Mouse (Mus musculus) layer of hippocampus, postnatal 25 days (tissue): ENCODE measurements around the gene Mbnl1. TPM values are rescaled to one million over a fixed set of nuclear protein-coding genes. Genes with fewer than 3 reads are reported as not detected.

Experiments used
- DNase-seq, 2 experiments: peaks; one replicate each; pipeline ENCODE4 v3.0.0; 2022; ENCODE audit warnings: mixed read lengths in 2 of 2, low spot score in 1 of 2; ENCODE audit errors: extremely low spot score in 1 of 2
- total RNA-seq, 2 experiments: library from RNA; stranded (reverse); gene quantifications; 2 replicates each; pipeline ENCODE4 v1.2.3; 2021

Gene Mbnl1
- total RNA-seq, 2 experiments from 2014 or later, result 113 to 125 TPM

DNA sequence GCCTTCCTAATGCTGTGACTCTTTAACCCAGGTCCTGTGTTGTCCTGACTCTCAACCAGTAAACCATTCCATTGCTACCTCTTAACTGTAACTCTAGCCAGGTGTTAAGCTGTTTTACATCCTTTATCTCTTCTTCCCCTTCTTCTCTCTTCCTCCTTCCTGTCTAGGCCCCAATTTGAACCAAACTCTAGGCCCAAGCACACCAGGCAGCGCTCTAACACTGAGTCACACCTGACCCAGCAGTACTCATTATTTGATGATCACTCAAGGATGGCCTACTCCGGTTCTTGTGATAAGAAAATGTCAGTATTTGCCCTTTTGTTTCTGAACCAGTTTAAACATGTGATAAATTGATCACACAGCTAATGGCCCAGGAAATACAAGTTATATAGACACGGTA, 92.6 kb downstream of the Mbnl1 start:
- DNase-seq, result no peak

DNA sequence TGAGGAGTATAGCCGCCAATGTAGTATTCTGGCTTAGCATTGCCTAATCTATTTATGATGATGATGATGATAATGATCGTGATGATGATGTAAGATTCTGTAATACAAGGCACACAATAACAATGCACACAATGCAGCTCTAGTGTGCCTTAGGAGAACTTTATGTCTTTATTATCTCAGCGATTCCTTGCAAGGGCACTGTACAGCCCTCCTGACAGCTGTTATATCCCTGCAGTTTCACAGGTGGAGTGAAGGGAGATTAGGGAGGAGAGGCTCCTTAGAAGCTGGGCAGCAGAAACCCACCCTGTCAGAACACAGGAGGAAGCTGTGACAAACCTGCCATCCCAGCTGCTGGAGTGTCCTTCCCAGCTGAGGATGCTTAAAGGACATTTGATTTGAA, 93.3 kb downstream of the Mbnl1 start:
- no peak for DNase-seq

DNA sequence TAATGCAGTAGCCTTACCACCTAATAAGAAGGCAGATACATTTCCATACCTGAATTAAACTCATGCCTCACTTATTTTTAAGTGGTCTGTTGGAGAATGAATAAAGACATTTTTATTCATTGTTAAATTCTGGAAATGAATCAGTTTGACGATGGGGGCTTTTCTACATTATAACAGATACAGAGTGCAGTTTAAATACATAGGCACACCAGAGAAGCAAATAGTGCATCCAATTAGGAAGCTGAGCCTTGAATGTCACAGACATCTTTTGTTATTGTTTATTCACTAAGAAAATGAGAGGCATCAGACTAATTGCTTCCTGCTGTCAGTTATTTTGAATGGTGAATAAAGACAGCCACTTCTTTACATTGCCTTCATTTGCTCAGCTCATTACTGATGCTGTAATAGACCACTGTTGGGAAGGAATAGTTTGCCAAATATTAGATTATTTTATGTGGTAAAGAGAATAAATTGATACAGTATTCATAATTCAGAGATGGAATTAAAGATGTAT, 95.6 kb downstream of the Mbnl1 start:
- DNase-seq, result no peak

DNA sequence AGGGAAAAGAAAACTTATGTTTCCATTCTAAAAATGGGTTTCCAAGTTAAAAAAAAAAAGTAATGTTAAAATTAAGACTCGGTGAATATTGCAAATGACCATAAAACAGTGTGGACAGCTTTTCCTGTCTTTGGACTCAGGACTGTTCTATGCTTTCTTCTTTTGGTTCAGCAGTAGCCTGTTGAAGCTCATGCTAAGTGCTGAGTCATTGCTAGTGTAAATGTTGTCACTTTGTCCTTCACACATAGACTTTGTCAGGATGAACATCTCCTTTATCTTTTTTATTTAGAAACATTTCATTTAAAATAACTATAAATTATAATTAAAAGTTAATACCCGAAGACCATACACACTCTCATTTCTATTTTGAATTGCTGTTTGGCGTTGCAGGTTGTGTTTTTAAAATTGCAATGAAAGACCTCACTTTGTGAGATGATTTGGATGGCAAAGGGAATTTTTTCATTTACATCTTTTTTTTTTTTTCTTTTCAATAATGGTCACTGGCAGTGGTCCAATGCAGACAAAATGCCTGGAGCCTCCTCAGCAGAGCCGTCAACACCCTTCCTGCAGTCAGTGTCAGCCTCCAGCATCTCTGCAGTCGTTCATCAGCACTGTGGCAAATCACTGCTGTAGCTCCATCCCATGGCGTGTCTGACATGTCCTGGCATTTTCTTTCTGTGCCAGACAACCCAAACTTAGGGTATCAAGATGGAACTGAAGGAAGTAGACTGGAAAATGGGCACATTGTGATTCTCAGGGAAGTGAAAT, 96.4 kb downstream of the Mbnl1 start:
- no peak for DNase-seq

DNA sequence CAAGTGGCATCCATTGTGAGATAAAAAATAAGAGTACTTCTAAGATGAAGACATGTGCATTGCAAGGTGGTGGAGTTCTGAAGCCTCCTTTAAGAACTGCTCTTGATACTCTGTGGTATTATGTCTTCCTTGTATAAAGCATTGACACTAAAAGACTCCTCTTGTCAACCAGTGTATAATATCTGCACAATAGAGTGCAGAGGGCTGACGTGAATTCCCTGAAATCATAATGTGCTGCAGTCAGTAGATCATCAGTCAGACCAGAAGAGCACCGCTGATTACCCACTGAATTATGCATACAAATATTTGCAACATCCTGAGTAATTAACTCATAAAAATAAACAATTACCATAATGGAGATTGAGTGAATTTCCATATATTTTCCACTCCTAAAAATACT, 97.2 kb downstream of the Mbnl1 start:
- DNase-seq, result no peak

DNA sequence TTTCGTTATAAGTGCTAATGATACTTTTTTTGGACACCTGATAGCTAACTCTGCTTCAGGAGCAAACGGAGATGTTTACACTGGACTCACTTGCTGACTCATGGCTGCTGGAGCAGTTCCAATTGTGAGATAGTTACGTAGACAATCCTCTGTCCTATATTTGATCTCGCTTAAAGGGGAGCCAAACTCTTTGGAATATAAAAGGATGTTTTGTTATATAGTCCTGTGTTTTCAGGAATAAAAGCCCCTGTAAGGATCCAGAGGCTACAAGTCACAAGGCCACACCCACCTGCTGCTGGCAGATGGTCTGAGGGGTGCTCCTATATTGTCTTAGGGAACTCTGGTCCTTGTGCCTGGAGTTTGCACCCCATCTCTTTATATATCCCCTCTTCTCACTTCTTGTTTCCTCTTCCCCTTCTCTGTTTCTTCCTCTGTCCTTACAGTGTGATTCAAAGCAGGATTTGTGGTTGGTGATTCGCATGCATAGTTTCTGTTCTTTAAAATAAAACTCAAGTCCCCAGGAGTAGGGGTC, 97.9 kb downstream of the Mbnl1 start:
- DNase-seq, result no peak

DNA sequence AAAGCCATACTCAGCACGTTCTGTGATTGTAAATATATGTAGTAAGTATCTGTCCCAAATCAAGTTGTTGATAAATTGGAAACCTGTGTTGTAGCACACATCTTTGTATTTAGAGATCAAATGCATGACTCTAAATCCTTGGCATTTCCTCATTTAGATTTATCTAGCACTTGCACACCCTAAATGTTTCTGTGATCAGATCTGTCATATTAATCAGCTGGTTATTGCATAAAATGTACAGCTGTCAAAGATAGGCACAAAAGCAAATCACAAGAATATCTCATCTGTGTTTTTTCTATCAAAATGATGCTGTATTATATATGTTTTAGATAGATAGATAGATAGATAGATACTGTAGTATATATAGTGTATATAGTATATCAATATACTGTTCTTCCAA, 98.9 kb downstream of the Mbnl1 start:
- DNase-seq, result no peak

DNA sequence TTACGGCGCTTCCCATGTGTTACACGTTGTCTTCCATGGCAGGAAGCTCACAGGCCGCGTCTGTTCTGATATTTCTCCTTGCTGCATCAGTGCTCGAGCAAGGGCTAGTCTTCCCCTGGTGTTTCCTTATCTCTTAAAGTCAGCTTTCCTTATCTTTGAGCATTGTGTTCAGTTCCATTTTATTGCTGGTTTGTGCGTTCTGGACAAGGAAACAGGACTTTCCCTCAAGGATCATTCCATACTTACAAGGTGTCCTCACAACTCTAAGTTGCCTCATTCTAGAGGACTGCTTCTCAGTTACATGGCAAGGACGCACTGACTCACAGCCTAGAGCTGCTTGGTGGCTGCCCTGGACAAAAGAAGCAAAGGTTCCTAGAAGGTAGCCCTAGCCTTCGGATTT, 101.6 kb downstream of the Mbnl1 start:
- DNase-seq, result no peak

DNA sequence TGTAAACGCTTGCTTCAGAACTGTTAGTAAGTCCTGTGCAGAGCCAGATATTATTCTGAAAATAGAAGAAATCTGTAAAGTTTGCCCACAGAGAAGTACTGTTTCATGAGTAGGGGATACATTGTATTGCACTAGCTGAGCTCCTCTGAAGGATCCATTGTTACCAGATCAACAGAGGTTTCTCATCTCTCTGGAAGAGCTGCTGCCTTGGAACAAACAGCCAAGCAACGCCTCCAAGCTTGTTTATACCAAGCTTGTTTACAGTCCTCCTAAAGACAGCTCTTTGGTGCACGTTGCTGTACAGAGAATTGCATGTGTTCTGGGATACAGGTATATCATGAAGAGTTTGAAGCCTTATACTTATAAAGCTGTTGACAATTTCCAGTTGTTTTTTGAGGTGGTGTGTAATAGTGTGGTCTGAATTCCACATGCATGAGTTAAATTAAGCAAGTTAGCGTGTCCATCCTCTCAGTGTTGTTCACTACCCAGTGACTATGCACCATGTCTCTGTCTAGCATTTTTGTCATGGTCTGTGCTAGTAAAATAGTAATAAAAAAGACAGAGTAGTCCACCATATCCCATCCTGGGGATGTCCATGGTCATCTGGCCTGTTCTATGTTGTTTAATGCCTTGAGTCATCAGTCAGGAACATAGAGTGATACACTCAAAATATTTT, 102.4 kb downstream of the Mbnl1 start:
- DNase-seq, result no peak

DNA sequence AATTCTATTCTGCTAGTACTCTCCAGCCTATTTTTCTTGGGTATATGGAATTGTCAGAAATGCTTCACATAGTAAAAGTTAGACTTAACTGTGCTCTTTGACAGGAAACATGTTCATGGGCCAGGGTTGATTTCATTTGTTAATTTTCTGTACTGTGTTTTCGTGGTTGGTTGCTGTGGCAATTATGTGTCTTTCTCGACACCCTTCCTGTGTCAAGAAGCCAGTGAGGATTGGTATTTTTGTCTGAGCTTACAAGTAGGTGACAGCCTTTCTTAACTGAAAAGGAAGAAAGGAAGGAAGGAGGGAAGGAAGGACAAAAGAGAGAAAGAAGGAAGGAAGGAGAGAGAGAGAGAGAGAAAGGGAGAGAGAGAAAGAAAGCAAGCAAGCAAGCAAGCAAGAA, 103.3 kb downstream of the Mbnl1 start:
- DNase-seq, result no peak

DNA sequence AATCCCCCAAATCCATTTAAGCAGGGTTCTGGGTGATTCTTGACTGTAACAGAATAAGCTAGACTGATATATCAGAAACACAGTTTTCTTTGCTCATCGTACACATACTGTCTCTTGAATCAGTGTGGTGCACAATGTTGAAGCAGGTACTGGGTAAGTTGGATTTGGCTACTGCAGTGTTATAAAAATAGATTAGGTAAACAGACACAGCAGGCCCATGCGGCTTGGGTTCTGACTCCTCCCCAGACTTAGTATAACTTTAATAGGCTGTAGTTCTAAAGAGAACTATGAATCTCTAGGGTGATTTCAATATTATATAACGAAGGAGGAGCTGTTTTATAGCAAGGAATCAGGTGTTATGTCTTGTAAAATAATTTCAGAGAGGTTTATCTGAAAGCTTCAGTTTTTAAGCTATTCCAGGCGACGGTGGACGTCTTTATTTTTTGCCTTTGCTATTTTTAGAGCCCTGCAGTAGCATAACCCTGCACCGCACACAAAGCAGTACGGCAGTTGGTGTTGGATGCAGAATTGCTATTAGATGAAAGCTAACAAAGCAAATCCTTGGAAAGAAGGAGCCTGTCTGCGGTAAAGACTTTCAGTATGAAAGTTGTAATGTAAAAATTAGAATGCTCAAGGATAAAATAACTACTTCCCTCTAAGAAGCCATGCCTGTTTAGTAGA, 103.9 kb downstream of the Mbnl1 start:
- no peak for DNase-seq

DNA sequence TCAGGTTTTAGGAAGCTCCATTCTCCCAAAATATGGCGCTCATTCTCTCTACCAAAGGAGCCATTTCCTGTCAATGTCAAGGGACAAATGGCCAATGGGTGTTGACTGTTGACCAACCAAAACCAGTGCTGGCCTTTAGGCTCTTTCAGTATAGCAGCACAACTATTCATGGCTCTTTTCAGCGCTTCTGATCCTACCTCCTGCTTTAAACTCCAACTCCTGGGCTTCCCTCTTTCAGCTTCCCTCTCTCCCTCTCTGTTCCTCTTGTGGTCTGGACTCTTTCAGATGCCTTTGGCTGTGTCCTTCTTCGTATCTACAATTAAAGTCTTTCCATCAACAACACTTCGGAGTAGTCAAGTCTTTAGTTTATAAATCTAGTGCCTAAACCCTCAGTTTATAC, 107.2 kb downstream of the Mbnl1 start:
- no peak for DNase-seq

DNA sequence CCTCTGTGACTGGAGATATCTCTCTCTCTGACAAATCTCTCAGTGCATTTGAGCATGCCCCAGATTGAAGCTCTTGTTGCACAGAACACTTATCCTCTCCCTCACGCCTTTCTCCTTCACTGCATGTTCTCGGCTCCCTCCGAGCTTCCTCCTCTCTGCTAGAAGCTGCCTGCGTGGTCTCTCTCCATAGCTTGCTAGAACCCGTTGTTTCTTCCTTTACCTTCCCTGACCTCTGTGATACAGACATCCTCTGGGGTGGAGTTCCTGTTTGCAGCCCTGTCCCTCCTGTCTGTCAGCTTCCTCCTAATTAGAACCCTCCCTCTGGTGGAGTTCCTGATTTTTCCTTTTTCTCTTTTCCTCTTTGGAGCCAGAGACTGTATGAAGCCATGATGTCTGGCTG, 108.1 kb downstream of the Mbnl1 start:
- DNase-seq, result no peak

DNA sequence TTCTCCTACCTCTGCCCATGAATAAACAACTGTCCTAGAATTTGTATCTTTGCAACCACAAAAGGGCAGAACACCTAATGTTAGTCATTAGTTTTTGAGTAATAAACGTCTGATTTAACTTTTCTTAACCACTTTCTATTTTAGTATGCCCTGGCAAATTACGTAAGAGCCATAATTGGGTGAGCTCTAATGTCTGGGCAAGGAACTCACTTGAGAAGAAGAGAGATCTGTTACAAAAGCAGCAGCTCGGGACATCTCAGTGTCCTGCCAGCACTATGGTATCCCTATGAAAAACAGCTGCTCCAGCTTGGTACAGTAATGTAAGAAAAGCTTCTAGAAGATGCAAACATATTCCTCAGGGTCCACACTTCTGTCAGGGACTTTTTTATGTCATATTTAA, 109.5 kb downstream of the Mbnl1 start:
- no peak for DNase-seq

DNA sequence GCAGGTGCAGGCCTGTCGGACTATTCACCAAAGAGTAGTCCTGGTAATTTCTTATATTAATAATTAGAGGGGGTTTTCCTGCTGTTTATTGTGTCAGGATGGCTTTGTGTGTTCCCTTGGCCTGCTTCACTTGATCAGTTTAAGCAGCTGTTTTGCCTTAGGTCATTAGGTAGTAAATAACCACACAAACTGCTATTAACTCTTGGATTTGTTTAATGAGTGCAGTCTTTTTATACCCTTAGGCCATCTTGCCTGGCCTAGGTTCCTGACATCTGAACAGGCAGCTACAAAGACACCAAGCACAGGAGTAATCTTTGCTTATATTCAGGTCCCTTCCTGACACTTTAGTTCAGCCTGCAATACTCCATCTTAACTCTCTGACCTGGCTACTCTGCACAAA, 110.0 kb downstream of the Mbnl1 start:
- no peak for DNase-seq

DNA sequence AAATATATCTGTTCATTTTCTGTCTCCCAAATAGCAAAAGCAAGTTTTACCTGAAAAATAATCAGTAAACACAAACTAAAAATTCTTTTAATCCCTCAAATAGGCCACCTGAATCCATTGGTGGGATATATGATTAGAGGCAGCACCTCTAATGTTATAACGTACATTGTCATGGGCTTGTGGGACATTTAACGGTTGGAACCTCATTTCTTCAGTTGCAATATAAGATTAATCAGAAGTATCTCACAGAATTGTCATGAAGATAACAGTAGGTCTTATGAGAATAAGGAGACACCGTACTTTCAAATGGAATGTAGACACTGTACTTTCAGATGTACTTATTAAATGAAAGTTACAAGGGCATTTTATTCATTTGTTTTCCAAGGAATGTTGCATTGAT, 112.1 kb downstream of the Mbnl1 start:
- DNase-seq, result no peak

DNA sequence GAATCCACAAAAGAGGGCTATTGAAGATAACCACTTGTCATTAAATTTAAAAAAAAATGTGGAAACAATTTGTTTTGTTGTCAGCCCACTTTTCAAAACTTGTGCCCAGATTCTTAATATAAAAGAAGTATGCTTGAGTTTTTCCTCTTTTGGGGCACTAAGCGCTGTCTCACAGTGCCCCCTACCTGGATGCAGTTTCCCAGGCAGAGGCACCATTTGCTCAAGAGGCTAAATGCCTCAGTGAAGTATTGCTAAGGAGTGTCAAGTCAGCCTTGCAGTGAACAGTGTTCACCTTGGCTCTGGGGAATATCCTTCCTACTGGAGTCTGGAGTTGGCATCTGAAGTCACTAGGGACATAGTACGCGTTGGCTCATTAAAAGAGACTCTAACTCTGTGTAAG, 113.4 kb downstream of the Mbnl1 start:
- no peak for DNase-seq

DNA sequence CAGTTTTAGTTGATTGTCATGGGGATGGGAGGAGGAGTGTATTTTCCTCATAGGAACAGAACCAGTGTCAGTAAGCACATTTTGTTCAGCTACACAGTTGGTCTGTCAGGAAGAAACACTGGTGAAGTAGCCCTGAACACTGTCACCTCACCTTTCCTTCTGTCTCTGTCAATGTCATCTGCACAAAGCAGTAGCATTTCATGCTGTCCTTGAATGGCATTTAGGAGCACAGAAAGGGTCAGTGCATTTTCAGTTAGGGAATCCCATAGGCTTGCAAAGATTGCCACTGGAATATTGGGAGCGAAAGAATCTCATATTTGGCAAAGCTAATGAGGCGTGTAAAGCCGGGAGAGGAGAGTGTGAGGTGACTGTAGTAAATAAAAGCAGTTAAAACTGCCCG, 114.5 kb downstream of the Mbnl1 start:
- no peak for DNase-seq

DNA sequence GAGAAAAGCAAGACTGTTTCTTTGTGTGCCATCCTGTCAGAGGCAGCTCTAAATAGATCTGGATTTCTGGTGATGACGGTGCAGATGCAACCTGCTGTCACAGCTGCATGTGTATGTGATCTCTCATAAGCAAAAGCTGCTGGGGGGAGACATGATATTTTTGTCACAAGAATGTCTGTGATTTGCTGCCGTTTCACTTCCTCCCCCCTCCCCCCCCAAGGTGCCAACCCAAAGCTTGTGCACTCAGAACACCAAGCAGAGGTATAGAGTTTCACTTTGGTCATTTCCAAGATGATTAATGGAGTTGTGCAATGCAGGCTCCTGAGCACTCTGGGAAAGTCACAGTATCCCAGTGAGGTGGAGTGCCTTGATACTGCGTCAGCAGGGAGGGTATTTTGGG, 116.7 kb downstream of the Mbnl1 start:
- no peak for DNase-seq

DNA sequence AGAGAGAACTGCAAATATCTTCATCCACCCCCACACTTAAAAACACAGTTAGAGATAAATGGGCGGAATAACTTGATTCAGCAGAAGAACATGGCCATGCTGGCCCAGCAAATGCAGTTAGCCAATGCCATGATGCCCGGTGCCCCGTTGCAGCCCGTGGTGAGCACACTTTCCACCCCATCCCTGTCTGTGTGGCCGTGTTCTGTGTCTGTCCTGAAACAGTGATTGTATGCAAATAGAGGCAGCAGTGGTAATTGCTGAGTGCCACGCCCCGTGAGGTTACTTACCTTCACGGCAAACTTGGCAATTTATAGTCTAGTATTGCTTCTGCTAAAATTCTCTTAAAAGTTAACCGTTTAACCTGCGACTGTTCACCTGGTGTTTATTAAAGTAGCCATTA, 123.0 kb downstream of the Mbnl1 start:
- no peak for DNase-seq

DNA sequence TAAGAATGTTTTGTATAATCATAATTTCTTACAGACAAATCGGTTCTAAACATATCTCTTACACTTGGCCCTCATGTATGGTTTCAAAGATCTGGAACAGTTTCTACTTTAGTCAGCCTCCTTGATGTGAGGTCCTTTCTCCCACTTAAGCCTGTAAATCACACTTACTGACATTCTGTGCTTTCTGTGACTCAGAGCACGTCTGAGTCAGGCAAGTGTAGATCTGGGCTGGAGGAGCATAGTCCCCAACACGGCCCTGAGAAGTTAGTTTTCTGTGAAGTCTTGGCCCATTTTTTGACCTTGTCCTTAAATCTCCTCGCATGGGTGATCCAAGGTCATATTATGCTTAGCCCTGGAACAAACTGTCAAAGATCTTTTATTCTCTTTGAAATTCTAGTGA, 124.4 kb downstream of the Mbnl1 start:
- DNase-seq, result no peak
